Mouse (Mus musculus) midbrain, embryonic 10.5 days (tissue): Measurements from ENCODE around the gene Phka2. TPM values are rescaled to one million over a fixed set of nuclear protein-coding genes. Genes with fewer than 3 reads are reported as not detected.

ENCODE experiments used
- DNase-seq: peaks from one replicate; pipeline ENCODE4 v3.0.0-alpha.2; 2017; ENCODE audit warnings: low spot score
- H3K27ac ChIP-seq: fragments of 300-500 bp; sonication (generic); replicated peaks from 2 replicates; pipeline ENCODE4 v1.5.1; 2016; ENCODE audit warnings: mild to moderate bottlenecking
- H3K27me3 ChIP-seq: fragments of 300-500 bp; sonication (generic); 2 replicates; pipeline ENCODE4 v1.6.1; 2016; ENCODE audit warnings: low read depth, mild to moderate bottlenecking; ENCODE audit not compliant: poor library complexity, severe bottlenecking
- H3K36me3 ChIP-seq: fragments of 300-500 bp; sonication (generic); 2 replicates; pipeline ENCODE4 v1.6.1; 2016; ENCODE audit warnings: mild to moderate bottlenecking, moderate library complexity
- H3K4me1 ChIP-seq: fragments of 300-500 bp; sonication (generic); 2 replicates; pipeline ENCODE4 v1.6.1; 2016
- H3K4me3 ChIP-seq: fragments of 300-500 bp; sonication (generic); 2 replicates; pipeline ENCODE4 v1.5.1; 2016; ENCODE audit warnings: mild to moderate bottlenecking, moderate library complexity
- H3K9me3 ChIP-seq: fragments of 300-500 bp; sonication (generic); replicated peaks from 2 replicates; pipeline ENCODE4 v1.6.1; 2016; ENCODE audit warnings: mild to moderate bottlenecking
- WGBS: fragments of 180-500 bp; shearing (Covaris S2); methylation state at CpG from one replicate; pipeline ENCODE4 v1.1.7; 2016; 5-methylcytosine and 5-hydroxymethylcytosine counted together
- polyA plus RNA-seq: library from polyadenylated mRNA; unstranded; fragments of >200 nt; fragmentation: Nextera tagmentation; extraction: Ambion mirVana; gene quantifications from 2 replicates; pipeline ENCODE4 v1.2.1, GENCODE M21; 2016

Gene Phka2
- polyA plus RNA-seq, 1 experiment from 2014 or later = 16.8 TPM

DNA sequence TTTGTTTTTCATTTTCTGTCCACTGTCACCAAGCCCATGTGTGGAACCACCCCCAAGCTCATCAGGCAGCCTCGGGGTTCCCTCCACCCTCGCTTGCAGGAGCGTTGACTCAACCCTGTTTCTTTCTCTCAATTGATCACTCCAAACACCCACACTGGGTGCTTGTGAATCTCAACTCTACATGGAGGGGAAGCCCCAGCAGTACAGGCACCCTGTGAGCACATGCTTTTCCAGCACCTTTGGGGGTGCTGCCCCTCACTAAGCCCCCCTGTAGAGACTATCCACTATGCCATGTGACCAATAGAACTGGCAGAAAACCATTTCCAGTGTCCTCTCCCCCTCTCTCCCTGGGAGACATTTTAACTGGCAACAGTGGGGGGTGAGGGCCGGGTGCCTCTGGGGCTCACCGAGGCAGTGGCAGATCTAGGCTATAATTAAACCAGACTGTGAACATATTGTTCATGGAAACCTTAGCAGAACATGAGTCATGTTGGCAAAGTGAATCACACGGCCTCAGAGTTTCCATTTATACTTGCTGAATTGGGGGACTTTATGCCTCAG, 102.1 kb downstream of the Phka2 start:
- WGBS = 65% methylated on average over 6 of the region's 6 CpGs
- H3K4me3 ChIP-seq = no peak overlapping the region
- H3K27ac ChIP-seq = peak overlapping the region; percentile 17; the same call in 1 of the 2 replicates
- peaks cover 15% of the 10 kb centered on the region for H3K4me1 ChIP-seq
- peaks cover 85% of the 10 kb centered on the region for H3K27me3 ChIP-seq
- no peaks in the 10 kb centered on the region for H3K9me3 ChIP-seq
- no peaks in the 10 kb centered on the region for H3K36me3 ChIP-seq
- DNase-seq = no peak

GRCm38 (mm10) chrX:160609849-160610248, 107.9 kb downstream of the Phka2 start:
- Histone ChIP-seq H3K27ac (no peak overlapping the region), H3K36me3 (no peaks in the 10 kb centered on the region), H3K4me3 (no peak overlapping the region), H3K4me1 (peaks cover 11% of the 10 kb centered on the region), H3K9me3 (no peaks in the 10 kb centered on the region), H3K27me3 (peaks cover 68% of the 10 kb centered on the region)
- 43% methylated on average over 3 of the region's 3 CpGs for WGBS
- DNase-seq = peak; percentile 44

- WGBS = 66% methylated on average over 2 of the region's 2 CpGs
- DNase-seq = no peak
- Histone ChIP-seq H3K9me3 (no peaks in the 10 kb centered on the region), H3K4me1 (peaks cover 11% of the 10 kb centered on the region), H3K4me3 (no peak overlapping the region), H3K36me3 (no peaks in the 10 kb centered on the region), H3K27ac (peak overlapping the region; percentile 63; the same call in 1 of the 2 replicates), H3K27me3 (peaks cover 66% of the 10 kb centered on the region)
These were observed 108.5 kb downstream of the Phka2 start for GRCm38 (mm10) chrX:160610482-160610881.

DNA sequence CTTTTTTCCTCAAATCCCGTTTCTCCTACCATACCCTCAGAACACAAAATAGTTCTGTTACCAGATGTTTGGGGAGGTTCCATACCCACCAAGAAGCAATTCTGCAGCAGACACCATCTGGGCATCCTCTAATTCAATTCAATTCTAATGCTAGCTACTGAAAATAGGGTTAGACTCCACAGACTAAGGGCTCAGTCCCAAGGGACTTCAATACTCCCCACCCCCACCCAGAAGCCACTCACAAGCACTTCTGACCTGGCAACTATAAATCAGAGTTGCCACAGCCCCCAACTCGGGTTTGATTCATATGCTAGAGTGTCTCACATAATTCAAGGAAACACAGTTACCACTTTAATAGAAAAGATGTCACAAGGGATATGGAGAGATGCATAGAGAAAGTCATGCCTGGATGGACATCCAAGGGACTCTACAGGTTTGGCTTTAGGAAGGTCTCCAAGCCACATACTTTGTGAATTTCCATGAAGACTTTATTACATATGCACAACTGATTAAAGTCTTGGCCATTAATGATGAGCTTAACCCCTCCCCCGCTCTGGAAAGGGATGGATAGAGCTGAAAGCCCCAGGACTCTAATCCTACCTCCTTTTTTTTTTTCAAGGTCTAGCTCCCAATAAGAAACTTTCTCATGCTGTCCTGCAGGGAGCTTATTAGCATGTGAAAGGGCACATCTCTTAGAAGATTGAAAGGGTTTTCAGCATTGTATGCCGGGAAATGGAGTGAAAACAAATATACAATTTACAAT, 109.1 kb downstream of the Phka2 start:
- H3K4me3 ChIP-seq = no peak overlapping the region
- DNase-seq = peak; percentile 37
- no peaks in the 10 kb centered on the region for H3K9me3 ChIP-seq
- no peaks in the 10 kb centered on the region for H3K36me3 ChIP-seq
- peak overlapping the region; percentile 63 for H3K27ac ChIP-seq
- WGBS = 29% methylated on average over 4 of the region's 4 CpGs
- peaks cover 66% of the 10 kb centered on the region for H3K27me3 ChIP-seq
- H3K4me1 ChIP-seq = peaks cover 11% of the 10 kb centered on the region

Other genes starting within 250 kb of the Phka2 start
- gene Adgrg2, start 111.5 kb upstream of the Phka2 start, polyA plus RNA-seq = 0.32 and 0.75 TPM in 2 replicates
- 0.12 and 0.29 TPM in 2 replicates for gene Ppef1, start 233.6 kb downstream of the Phka2 start, polyA plus RNA-seq